Mouse (Mus musculus) heart, postnatal 0 days (tissue): ENCODE measurements at regions not wholly inside any gene's neighbourhood (a gene's known extent, or its start where the extent isn't known, plus 50 kb on each side); places are given as distances from the start of the nearest gene placed in this dataset.
"Not testable (repeated sequence)": the region's sequence is repeated elsewhere in the genome, so short reads cannot be mapped to it uniquely, and the experiment has no call there.

Experiments
- ATAC-seq: fragments of 200-750 bp; cut with Nextera tagmentation; 2 replicates; pipeline ENCODE4 v1.8.0; 2017; ENCODE audit warnings: low read depth, moderate number of reproducible peaks, moderate library complexity; ENCODE audit not compliant: insufficient read depth
- DNase-seq: peaks from one replicate; pipeline ENCODE4 v3.0.0-alpha.2; 2016; ENCODE audit warnings: low spot score
- H3K27ac ChIP-seq: fragments of 300-500 bp; sonication (generic); 2 replicates; pipeline ENCODE4 v1.5.1; 2014; ENCODE audit warnings: low read depth, mild to moderate bottlenecking
- H3K27me3 ChIP-seq: fragments of 300-500 bp; sonication (generic); 2 replicates; pipeline ENCODE4 v1.6.1; 2014; ENCODE audit warnings: low read length, mixed read lengths; ENCODE audit not compliant: control insufficient read depth, insufficient read depth
- H3K36me3 ChIP-seq: fragments of 300-500 bp; sonication (generic); replicated peaks from 2 replicates; pipeline ENCODE4 v1.6.1; 2014; ENCODE audit warnings: low read length, mixed read lengths; ENCODE audit not compliant: control insufficient read depth, insufficient read depth
- H3K4me1 ChIP-seq: fragments of 300-500 bp; sonication (generic); 2 replicates; pipeline ENCODE4 v1.6.1; 2014; ENCODE audit warnings: antibody characterized with exemption; ENCODE audit not compliant: control insufficient read depth, insufficient read depth
- H3K4me2 ChIP-seq: fragments of 300-500 bp; sonication (generic); 2 replicates; pipeline ENCODE4 v1.6.1; 2014; ENCODE audit warnings: low read depth, mild to moderate bottlenecking, low read length, moderate library complexity
- H3K4me3 ChIP-seq: fragments of 300-500 bp; sonication (generic); 2 replicates; pipeline ENCODE4 v1.5.1; 2014; ENCODE audit warnings: low read depth, low read length
- H3K9ac ChIP-seq: fragments of 300-500 bp; sonication (generic); replicated peaks from 2 replicates; pipeline ENCODE4 v1.6.1; 2014; ENCODE audit warnings: low read depth, low read length, mixed read lengths
- H3K9me3 ChIP-seq: fragments of 300-500 bp; sonication (generic); replicated peaks from 2 replicates; pipeline ENCODE4 v1.6.1; 2016; ENCODE audit warnings: low read length; ENCODE audit not compliant: control insufficient read depth
- CTCF ChIP-seq: IDR thresholded peaks from 2 replicates; pipeline ENCODE4 v1.5.1; 2016; ENCODE audit warnings: antibody characterized with exemption, control low read depth, low read depth
- EP300 ChIP-seq: IDR thresholded peaks from 2 replicates; pipeline ENCODE4 v1.6.1; 2016; ENCODE audit warnings: antibody characterized with exemption, low read depth
- WGBS: fragments of 180-500 bp; shearing (Covaris S2); extraction: QIAGEN DNeasy Blood & Tissue Kit; methylation state at CpG from one replicate; pipeline ENCODE4 v1.1.7; 2014; 5-methylcytosine and 5-hydroxymethylcytosine counted together

- DNase-seq (no peak), ATAC-seq (no peak)
- no peak overlapping the region for H3K27ac ChIP-seq
- no peak overlapping the region for H3K4me2 ChIP-seq
- no peaks in the 10 kb centered on the region for H3K4me1 ChIP-seq
- H3K9ac ChIP-seq = no peak overlapping the region
- no peak for TF ChIP-seq CTCF
- TF ChIP-seq EP300 = no peak
- H3K27me3 ChIP-seq = no peaks in the 10 kb centered on the region
- no peaks in the 10 kb centered on the region for H3K9me3 ChIP-seq
- H3K36me3 ChIP-seq = no peaks in the 10 kb centered on the region
- no peak overlapping the region for H3K4me3 ChIP-seq
- 85% methylated on average over 2 of the region's 2 CpGs for WGBS
These were observed 125.2 kb upstream of the Intu start for GRCm38 (mm10) chr3:40405949-40406236.

- no peaks in the 10 kb centered on the region for H3K4me1 ChIP-seq
- DNase-seq (no peak), ATAC-seq (no peak)
- 66% methylated on average over 5 of the region's 5 CpGs for WGBS
- H3K9me3 ChIP-seq = no peaks in the 10 kb centered on the region
- no peak overlapping the region for H3K27ac ChIP-seq
- no peaks in the 10 kb centered on the region for H3K36me3 ChIP-seq
- TF ChIP-seq CTCF = no peak
- TF ChIP-seq EP300 = no peak
- H3K27me3 ChIP-seq = no peaks in the 10 kb centered on the region
- no peak overlapping the region for H3K9ac ChIP-seq
- H3K4me3 ChIP-seq = no peak overlapping the region
- H3K4me2 ChIP-seq = no peak overlapping the region
These were observed 122.1 kb upstream of the Intu start for GRCm38 (mm10) chr3:40408921-40409488.

DNA sequence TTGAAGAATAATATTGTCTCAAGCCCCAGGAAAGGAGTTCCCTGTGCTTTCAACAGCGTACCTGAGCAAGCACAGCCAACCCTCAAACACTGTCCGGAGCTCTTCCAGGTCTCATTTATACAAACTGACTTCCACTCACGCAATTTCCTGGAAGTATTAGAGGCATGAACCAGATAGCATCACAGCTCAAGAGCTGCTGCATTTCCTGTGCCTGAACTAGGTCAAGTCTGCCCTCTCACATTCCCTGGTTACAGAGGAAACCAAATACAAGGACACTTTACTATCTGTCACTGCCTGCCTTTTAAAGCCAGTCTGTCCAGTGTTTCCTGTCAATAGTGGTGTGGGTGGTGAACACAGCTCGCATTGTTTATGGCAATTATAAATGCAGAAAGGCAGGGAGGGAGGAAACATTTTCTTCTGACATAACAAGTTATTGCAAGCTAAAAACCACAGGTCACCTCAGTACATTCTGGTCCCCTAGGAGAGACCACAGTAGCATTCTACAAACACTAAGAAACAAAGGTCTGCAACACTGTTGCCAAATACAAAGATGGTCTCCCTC lies 120.3 kb upstream of the Intu start:
- WGBS = 45% methylated on average over 4 of the region's 4 CpGs
- ATAC-seq = no peak
- Histone ChIP-seq H3K36me3 (no peaks in the 10 kb centered on the region), H3K9me3 (no peaks in the 10 kb centered on the region), H3K27ac (no peak overlapping the region), H3K27me3 (no peaks in the 10 kb centered on the region), H3K4me2 (no peak overlapping the region), H3K9ac (no peak overlapping the region), H3K4me1 (no peaks in the 10 kb centered on the region), H3K4me3 (no peak overlapping the region)
- no peak for TF ChIP-seq EP300
- no peak for TF ChIP-seq CTCF
- no peak for DNase-seq

DNA sequence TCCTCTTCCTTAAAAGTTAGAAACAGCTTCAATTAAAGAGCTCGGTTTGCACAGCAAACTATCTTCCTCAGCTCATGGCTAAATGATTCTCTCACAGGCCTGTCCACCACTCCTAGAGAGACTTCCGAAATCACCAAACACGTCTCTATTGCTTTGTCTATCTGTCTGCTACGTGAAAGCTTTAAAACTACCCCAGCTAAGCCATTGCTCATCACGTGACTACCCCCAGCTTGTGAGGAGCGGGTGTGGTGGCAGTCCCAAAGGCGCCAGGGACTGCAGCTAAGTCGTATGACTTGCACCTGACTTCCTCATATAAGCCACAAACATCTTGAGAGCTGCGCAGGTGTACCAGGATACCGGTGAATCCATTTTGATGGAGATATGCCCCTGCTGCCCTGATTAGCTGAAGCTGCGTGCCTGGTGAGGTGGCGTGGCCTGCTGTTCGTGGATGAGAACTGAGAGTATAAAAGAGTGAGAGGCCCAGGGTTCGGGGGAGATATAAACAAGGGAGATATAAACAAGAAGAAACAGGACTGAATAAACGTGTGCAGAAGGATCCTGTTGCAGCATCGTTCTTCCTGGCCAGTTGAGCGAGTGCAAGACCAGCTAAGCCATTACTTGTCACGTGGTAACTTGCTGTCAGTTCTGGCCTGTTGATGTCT lies 105.8 kb upstream of the Intu start:
- not testable (repeated sequence) for H3K27me3 ChIP-seq, H3K36me3 ChIP-seq, DNase-seq, H3K27ac ChIP-seq, ATAC-seq, H3K4me2 ChIP-seq, H3K9ac ChIP-seq, H3K9me3 ChIP-seq, H3K4me1 ChIP-seq, H3K4me3 ChIP-seq
- 77% methylated on average over 16 of the region's 18 CpGs for WGBS

DNA sequence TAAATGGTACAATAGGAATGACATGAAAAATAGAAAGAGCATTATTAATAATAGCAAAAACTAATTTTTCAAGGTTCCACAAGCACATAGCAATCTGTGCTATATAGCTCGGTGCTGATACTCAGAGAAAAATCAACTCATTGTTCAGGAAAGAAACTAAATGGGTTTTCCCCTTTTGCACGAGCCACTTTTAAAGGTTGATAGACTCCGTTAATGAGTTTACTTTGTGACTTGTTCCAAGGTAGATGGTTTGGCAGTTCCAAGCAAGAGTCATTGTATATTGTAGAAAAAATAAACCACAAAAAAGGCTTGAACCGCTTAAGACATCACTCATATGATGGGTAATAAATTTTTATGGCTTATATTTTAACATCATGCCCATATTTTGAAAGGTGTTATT lies 105.0 kb upstream of the Intu start:
- no peaks in the 10 kb centered on the region for H3K36me3 ChIP-seq
- no peaks in the 10 kb centered on the region for H3K9me3 ChIP-seq
- no peak overlapping the region for H3K9ac ChIP-seq
- DNase-seq (no peak), ATAC-seq (no peak)
- H3K4me3 ChIP-seq = no peak overlapping the region
- no peak overlapping the region for H3K4me2 ChIP-seq
- 89% methylated on average over 4 of the region's 4 CpGs for WGBS
- H3K27me3 ChIP-seq = no peaks in the 10 kb centered on the region
- H3K27ac ChIP-seq = no peak overlapping the region
- TF ChIP-seq EP300 (no peak), CTCF (no peak)
- peaks cover 9% of the 10 kb centered on the region; the same call in 1 of the 2 replicates for H3K4me1 ChIP-seq

GRCm38 (mm10) chr3:40428021-40428420 lies 103.1 kb upstream of the Intu start:
- no peaks in the 10 kb centered on the region for H3K27me3 ChIP-seq
- no peak overlapping the region for H3K4me3 ChIP-seq
- 56% methylated on average over 5 of the region's 5 CpGs for WGBS
- H3K4me1 ChIP-seq = peaks cover 9% of the 10 kb centered on the region; the same call in 1 of the 2 replicates
- H3K36me3 ChIP-seq = no peaks in the 10 kb centered on the region
- ATAC-seq = no peak
- DNase-seq = no peak
- no peak overlapping the region for H3K27ac ChIP-seq
- TF ChIP-seq EP300 (no peak), CTCF (no peak)
- no peak overlapping the region for H3K4me2 ChIP-seq
- H3K9ac ChIP-seq = no peak overlapping the region
- no peaks in the 10 kb centered on the region for H3K9me3 ChIP-seq
